Mouse (Mus musculus): ENCODE data around the gene Fgfr2.

The Fgfr2 gene

DNA sequence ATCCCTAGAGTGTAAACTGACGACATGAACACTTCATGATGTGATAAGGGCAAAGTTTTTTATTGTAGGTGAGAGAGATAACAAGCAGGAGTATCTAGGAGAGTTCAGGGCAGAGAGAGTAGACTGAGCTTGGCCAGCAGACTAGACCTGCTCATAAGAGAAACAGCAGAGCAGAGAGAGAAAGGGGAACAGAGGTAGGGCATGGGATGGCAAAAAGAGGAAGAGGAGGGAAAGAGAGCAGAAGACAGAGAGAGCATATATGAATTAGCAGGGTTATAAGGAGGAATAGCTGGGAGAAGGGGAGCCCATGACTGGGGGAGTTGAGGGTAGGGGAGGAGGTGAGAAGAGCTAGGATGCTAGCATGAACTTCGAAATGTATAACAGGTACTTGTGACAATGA is 1791.5 kb downstream of the Fgfr2 start:
- no peak for DNase-seq

DNA sequence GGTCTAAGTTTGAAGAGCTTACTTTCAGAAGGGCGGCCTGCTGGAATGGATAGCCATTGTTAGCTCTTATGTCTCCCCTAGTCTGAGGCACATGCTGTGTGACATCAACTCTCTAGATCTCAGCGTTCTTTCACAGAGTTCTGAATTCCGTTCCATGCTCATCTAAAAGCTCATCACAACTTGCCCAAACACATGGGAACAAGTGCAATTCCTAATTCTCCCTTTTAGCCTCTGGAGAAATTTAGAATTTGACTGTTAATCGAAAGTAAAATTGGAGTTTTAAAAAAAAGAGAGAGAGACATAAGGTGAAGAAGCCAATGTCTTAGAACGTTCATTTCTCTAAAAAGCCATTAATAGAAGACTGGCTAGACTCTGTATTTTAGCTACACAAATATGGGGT is 1793.7 kb downstream of the Fgfr2 start, which contains the start of gene Fam24b:
TSS of gene Fam24b (minus strand) at position 101 of the 400 bp plus-strand sequence.
- DNase-seq, result no peak

DNA sequence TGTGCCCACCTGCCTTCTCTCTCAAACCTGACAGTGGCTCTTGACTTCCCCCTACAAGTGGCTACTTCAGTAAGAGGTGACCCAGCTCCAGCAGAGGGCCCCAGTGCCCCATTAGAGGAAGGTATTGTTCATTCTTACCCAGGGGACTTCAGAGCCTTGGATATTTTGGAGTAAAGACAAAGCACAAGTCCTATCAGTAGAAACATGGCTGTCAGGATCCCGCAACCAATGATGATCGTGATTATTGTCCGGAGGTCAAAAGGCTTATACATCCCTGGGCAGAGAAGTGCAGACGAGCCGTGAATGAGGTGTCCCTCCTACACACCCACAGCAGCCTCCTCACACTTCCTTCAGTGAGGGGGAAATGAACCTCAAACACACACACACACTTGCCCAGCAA is 1796.1 kb downstream of the Fgfr2 start:
- DNase-seq, result no peak

DNA sequence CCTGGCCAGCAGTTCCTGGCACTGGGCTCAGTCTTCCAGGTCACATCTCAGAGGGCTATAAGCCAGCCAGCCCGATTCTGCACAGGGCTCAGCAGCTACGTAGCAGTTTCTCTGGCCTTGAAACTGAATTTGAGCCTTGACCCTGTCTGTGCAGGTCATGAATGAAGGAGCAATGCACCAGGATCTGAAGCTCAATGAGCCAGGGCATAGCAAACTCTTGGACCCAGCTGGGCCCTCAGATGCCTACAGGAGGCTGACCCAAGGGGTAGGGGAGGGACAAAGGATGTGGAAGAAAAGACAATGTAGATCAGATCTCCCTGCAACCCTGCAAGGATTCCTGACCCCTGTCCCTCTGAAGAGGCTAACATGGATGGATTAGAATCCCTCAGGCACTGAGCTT is 1801.0 kb downstream of the Fgfr2 start, which contains the start of gene Cuzd1:
TSS of gene Cuzd1 (minus strand) at position 101 of the 400 bp plus-strand sequence.
- DNase-seq, result no peak

DNA sequence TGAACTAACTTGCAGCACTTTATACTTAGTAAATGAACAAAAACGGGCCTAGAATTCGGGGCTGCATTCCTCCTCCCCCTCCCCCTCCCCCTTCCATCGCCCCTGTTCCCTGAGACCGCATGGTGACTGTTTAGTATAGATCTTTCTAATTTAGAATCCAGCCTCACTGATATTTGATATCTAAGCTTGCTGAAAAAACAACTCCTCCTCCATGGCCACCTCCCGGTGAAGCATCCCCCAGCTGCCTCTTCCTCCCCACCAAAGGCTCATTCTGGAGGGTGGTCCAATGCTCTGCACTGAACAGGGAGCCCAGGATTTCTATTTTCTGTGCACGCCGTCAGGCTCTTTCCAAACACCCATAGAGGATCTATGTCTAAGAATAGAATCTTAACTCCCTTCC is 1804.8 kb downstream of the Fgfr2 start:
- no peak for DNase-seq

DNA sequence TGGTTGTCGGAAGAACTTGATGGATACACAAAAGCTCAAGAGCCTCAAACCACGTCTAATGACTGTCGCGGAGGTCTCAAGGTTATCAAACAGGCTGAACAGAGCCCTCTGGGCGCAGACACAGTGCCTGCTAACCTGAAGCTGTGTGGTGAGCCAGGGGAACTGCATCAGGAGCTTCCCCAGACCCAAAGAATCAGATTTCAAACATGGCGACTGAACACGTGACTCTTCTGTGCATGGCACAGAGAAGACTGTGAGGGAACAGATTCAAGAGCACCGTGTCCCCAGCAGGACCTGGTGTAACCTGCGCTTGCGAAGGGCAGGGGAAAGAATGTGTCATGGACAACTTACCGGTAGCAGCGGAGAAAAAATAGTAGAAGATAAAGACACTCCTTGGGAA is 1805.6 kb downstream of the Fgfr2 start:
- no peak for DNase-seq

DNA sequence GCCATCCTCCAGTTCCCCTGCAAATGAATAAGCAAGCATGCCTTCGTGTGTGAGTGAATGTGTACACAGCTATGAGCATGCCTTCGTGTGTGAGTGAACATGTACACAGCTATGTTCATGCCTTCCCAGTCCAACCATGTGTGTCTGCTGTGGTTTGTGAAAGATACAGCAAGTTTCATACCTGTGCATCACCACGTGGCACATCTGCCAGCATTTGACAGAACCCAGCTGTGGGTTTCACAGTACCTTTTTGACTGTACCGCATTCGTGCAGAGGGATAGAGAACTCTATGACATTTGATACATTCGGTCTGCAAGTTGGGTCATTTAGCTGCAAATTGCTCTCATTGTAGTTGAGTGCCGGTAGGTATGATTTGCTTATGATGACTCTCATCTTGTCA is 1808.7 kb downstream of the Fgfr2 start:
- no peak for DNase-seq

DNA sequence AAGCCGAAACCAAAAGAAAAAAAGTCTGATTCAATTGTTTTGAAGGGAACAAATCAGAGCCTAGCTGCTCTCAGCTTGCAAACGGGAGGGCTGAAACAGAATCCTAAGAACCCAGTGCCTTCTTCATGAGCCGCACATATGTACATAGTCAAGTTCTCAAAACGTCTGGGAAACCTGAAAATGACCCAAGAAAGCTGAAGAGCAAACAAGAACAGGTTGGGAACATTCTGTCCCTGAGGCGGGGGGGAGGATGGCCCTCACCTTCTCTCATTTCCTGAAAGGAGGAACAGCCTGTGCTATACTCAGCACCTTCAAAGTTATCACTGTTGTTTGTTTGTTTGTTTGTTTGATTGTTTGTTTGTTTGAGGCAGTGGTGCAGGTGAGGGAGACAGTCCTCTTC is 1816.4 kb downstream of the Fgfr2 start:
- no peak for DNase-seq

DNA sequence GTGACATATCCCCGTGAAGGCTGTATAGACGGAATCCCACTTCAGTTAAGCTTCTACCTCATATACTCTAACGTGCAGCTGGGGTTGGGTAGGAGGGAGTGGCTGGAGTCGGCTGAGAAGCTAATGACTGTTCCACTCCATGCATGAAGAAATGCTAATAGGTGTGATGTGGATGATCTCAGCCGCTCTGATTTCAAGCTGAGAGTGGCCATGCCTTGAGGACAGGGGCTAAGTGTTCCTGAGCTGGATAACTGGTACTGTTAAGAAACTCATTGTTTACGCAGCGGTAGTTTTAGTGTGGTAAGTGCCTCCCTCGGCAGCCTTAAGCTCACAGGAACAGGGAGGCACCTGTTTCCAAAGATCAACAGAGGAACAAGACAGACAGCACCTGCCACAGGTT is 1819.8 kb downstream of the Fgfr2 start:
- no peak for DNase-seq

DNA sequence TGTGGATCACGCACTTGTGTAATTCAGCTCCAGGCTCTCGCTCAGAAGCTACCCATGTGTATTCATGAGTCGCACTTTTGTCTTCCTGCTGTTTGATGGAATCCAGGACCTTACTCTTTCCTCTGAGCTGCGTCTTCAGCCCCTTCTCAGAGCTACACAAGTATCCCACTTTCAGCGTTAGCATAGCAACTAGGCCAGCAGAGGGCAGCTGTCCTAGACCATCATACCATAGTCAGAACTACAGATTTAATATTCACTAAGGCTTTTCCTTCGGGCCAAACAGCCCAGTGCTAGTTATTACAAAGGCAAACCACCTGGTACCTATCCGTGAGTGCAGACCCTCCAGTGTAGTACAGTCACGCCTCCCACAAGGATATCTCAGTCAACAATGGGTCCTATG is 1826.0 kb downstream of the Fgfr2 start:
- no peak for DNase-seq

DNA sequence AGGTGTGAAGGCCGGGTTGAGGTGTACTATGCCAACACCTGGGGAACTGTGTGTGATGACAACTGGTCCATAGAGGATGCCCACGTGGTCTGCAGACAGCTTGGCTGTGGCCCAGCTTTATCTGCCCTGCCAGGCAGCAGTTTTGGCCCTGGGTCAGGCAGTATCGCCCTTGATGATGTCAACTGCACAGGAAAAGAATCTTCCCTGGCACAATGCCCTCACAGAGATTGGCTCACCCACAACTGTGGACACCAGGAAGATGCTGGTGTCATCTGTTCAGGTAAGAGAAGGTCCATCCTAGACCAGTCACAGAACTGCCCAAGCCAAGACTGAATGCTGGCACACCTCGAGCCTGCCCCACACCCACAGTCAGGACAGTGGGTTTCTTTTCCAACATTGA is 1857.3 kb downstream of the Fgfr2 start:
- no peak for DNase-seq

DNA sequence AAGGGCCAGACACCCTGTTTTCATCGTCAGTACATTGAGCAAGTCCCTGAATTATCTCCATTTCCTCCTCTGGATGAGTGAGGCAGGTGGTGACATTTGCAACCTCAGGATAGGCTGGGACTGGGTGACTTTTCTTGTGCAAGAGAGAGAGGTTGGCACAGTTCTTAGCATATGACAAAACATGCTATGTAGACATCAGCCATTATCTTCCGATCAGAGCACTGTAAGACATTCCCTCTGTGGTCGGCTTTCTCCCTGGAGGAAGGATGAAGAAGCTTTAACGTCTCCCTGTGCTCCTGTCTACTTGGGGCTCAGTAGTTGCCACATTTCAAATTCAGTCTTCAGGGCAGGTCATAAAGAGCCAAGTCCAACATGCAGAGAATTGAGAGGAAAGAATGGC is 1858.9 kb downstream of the Fgfr2 start:
- DNase-seq, result no peak

DNA sequence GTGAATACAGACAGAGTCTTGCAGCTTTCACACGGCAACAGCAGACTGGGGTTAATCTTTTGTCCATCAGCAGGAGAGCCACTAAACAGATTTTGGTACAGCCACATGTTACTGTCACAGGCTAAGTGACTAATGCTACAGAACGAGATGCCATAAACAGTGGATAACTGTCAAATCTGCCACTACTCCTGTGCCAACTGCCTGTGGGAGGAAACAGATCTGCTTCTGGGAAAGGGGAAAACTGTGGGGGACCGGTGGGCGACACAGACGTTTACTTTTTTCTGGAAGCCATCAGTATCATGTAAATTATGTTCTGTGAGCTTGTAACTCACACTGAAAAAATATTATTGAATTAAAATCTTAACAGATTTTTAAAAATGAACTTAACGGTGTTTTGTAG is 1862.2 kb downstream of the Fgfr2 start:
- DNase-seq, result no peak

DNA sequence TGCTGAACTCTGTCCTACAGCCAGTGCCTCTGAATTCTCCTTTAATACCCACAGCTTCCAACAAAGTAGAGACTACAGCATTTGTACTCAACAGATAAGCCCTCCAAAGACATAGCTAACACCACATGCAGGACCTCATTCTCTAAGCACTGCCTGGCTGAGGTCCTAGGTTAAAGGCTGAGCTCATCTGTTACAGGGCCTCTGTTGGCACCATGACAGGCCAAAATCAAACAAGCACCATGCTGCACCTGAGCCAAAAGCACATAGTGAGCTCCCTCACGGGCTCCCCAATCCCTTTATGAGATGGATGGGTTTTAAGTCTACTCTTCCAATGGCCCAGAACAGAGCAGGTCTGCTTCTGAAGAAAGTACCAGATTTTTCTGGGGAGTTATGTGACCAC is 1865.8 kb downstream of the Fgfr2 start:
- DNase-seq, result no peak

DNA sequence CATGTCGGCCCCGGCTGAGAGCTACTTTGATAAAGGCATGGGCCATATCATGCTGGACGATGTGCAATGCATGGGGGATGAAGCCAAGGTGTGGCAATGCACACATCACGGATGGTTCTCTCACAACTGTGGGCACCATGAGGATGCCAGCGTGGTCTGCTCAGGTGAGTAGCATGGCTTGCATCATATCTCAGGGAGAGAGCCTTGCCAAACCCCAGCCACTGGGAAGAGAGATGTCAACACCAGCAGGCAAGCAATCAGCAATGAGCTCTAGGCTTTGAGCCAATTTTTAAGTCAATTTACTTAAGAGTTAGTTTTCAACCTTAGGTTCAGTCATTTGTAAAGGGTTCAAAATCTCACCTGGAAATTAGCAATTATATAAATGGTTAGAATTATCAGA is 1866.3 kb downstream of the Fgfr2 start:
- no peak for DNase-seq

DNA sequence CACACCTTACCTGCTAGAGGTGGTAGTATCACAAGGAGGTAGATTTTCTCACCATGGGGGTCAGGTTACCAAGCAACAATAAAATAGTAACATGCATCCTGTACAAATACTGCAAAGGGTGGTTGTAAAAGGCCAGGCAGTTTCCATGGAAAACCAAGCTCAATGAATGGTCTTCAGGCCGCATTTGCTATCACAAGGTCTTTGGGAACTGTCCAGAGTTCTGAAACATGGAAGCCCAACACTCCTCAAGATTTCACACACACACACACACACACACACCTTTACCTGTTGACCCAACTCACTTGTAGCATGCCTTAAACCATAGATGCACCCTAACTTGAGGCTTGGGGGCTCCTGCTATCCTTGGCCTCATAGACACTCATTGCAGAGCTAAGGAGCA is 1878.2 kb downstream of the Fgfr2 start:
- no peak for DNase-seq

DNA sequence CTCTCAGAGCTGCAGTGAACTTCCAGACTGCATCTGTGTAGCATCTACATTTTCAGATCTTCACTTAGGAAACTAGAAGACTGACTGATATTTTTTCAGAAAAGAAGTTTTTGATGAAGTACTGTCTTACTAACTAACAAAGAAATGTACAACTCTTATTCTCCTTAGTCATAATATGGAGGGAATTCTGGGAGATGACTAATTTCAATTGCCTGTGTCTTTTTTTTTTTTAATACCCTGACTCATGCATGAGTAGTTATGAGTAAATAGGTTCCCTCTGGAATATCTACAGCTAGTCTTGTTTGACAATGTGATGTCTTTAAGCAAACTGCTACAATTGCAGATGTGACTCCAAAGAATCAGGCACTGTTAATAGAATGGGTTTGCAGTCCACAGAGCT is 1887.1 kb downstream of the Fgfr2 start:
- DNase-seq, result no peak

DNA sequence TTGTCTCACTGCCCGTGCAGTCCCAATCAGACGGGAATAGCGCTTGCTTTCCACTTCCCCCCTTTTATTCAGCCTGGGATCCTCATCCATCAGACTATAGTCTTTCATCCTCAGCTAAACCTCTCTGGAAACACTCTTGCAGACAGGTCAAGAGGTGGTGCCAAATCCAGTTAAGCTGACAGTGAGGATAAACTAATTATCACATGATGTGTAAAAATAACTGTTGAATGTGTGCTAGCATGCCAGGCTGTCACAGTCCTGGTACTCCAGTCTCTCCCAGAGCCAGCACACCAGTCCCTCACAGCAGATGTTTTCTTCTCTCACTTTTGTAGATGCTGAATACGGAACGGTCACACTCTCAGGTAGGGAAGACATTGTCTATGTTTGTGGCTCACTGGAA is 1900.1 kb downstream of the Fgfr2 start:
- DNase-seq, result no peak

DNA sequence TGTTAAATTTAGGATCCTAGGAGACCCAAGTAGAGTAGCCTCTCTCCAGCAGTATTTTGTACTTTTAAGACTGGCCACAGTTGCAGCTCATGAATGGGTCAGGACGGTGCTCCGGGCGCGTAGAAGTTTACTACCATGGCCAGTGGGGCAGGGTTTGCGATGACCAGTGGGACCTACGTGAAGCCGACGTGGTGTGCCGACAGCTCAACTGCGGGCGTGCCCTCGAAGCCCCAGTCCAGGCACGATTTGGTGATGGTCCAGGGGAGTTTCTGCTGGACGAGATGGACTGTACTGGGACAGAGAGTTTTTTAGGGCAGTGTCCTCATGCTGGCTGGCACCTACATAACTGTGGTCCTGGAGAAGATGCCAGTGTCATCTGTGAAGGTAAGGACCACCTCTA is 1935.2 kb downstream of the Fgfr2 start:
- no peak for DNase-seq

DNA sequence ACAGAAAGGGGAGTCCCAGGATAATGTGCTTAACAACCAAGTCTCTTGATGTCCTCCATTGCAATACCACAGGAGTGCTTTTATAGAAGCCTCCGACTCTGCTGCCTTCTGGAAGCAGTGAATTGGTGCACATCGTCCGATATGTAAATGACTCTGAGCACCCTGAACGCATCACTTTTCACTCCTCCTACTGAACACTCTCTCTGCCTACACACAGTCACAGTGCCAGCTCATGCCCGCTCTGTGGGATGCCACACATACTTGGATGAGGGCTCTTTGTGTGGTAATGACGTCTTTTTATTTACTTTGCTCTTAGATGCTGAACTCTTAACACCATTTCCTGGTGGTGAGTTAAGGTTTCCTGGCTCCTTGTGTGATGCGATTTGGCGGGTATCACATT is 1936.1 kb downstream of the Fgfr2 start:
- no peak for DNase-seq

DNA sequence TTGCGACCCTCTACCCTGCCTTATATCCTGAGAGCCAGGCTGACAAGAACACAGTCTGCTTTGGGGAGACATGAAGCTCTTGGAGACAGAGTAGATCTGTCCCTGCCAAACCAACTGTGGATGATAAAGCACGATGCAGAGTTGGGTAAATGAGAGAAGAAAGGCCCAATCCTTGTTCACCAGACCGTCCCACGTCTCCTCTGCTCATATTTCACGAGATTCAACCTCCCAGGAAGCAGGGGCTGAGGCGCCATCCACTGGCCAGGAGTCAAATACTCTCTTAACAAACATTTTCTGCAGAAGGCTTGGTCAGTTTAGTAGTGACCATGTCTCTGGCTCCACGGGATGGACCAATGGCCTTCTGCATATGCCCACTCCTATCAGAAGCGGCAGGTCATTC is 1938.8 kb downstream of the Fgfr2 start:
- DNase-seq, result no peak

DNA sequence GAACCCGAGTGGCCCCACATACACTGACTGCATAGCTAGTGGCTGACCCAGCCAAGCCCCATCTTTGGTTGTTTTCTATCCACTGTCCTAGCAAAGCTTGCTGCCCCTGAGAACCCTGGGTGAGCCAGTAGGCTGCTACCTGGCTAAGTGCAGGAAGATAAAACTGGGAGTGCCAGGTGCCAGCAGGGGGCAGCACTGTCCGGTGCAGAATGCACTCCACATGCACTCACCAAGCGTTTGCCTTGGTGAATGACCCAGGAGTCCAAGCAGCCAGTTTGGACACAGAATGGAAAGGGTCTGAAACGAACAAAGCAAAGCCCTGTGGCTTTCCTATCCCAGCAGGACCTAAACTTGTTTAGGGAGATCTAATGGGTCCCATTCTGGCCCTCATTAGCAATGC is 1940.5 kb downstream of the Fgfr2 start:
- DNase-seq, result peak; percentile 33

DNA sequence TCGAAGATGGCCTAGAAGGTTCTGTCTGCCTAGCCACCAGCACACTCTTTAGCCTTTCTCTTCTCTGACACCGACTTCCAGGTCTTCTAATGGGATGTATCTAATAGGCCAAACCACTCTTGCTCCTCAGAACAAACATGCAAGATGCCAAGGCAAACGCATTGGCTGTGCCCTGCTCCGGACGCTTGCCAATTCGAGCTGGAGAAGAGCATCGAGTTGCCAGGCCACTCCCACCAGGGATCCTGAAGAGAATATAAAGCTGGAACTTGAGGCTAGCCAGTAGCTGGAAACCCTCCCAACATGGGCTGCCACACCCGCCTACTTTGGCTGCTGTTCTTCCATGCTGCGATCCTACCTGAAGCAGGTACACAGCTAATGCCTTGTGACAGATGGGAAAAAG is 1949.0 kb downstream of the Fgfr2 start, which contains the start of gene 5430419D17Rik:
TSS of gene 5430419D17Rik (plus strand) at position 282 of the 400 bp plus-strand sequence.
- DNase-seq, result no peak

DNA sequence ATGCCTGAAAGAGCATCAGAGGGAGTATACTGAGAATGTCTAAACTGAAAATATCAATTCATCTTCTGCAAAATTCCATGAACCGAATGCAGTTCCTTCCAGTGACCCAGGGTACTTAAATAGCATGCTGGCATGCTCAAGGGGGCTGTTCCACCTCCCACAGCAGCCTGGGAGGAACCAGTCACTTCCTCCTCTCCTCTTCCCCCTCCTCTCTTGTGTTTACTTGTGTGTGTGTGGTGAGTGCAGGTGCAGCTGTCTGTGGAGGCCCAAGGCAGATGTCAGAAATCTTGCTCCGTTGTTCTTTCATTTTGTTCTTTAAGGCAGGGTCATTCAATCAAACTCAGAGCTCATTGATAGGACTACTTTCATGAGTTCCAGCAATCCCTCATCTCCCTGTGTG is 1954.1 kb downstream of the Fgfr2 start:
- no peak for DNase-seq

DNA sequence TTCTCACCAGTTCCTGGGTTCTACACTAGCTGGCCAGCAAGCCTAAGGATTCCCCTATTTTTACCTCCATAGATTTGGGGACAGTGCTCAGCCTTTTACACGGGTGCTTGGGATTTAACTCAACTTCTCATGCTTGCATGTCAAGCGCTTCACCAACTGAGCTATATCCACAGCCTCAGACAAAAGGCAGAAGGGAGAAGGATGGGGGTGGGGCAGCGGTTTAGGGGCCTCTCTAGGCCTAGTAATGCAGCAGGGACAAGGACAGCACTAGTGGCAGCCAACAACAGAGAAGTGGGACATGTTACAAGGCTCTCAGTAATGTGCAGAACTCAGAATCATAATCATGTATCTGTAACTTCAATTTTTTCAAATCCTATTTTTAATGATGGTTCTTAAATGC is 1955.4 kb downstream of the Fgfr2 start:
- no peak for DNase-seq

DNA sequence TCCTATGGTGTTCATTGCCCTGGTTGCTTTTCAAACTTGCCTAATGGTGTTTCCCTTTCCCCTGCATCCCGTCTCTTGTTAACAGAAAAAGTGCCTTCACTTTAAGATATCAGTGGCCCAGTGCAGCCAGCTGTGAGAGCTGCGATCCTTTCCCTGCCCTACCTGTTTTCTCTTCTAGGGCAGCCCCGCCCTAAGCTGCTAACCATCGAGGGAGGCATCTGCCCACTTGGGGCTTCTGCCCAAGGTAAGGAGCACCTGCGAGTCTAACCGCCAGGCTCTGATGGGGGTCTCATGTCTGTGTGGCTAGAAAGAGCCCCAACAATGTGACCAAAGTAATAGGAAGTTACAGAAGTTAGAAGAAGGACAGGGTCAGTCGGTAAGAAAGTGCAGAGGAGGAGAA is 1960.9 kb downstream of the Fgfr2 start:
- no peak for DNase-seq
